Mouse (Mus musculus) forebrain, embryonic 14.5 days (tissue): ENCODE measurements around the gene Usp45. TPM values are rescaled to one million over a fixed set of nuclear protein-coding genes. Genes with fewer than 3 reads are reported as not detected.
A peak's percentile ranks its signal among the peaks of the same experiment; 100 is the strongest.

Source experiments
- ATAC-seq: fragments of 200-750 bp; cut with Nextera tagmentation; 2 replicates; pipeline ENCODE4 v1.8.0; 2017; ENCODE audit warnings: mild to moderate bottlenecking, moderate library complexity
- DNase-seq: peaks from one replicate; pipeline ENCODE4 v3.0.0-alpha.2; 2015; ENCODE audit warnings: low spot score
- H3K27ac ChIP-seq: fragments of 300-500 bp; sonication (generic); 2 replicates; pipeline ENCODE4 v1.5.1; 2014; ENCODE audit warnings: low read depth, mild to moderate bottlenecking, control low read depth, low read length, moderate library complexity
- H3K27me3 ChIP-seq: fragments of 300-500 bp; sonication (generic); replicated peaks from 2 replicates; pipeline ENCODE4 v1.6.1; 2014; ENCODE audit warnings: low read length, control low read depth, mixed read lengths; ENCODE audit not compliant: control insufficient read depth, insufficient read depth
- H3K36me3 ChIP-seq: fragments of 300-500 bp; sonication (generic); 2 replicates; pipeline ENCODE4 v1.6.1; 2014; ENCODE audit warnings: low read length, control low read depth; ENCODE audit not compliant: control insufficient read depth, insufficient read depth
- H3K4me1 ChIP-seq: fragments of 300-500 bp; sonication (generic); 2 replicates; pipeline ENCODE4 v1.6.1; 2014; ENCODE audit warnings: antibody characterized with exemption, low read length, control low read depth; ENCODE audit not compliant: control insufficient read depth, insufficient read depth
- H3K4me2 ChIP-seq: fragments of 300-500 bp; sonication (generic); 2 replicates; pipeline ENCODE4 v1.6.1; 2014; ENCODE audit warnings: mild to moderate bottlenecking, control low read depth, low read length
- H3K4me3 ChIP-seq: fragments of 300-500 bp; sonication (generic); 2 replicates; pipeline ENCODE4 v1.5.1; 2014; ENCODE audit warnings: low read depth, low read length, control low read depth
- H3K9ac ChIP-seq: fragments of 300-500 bp; sonication (generic); 2 replicates; pipeline ENCODE4 v1.6.1; 2014; ENCODE audit warnings: mild to moderate bottlenecking, low read length, control low read depth, moderate library complexity
- H3K9me3 ChIP-seq: fragments of 300-500 bp; sonication (generic); replicated peaks from 2 replicates; pipeline ENCODE4 v1.6.1; 2016; ENCODE audit warnings: low read length, control low read depth, mixed read lengths; ENCODE audit not compliant: control insufficient read depth
- WGBS: fragments of 180-500 bp; shearing (Covaris S2); extraction: QIAGEN DNeasy Blood & Tissue Kit; methylation state at CpG from one replicate; pipeline ENCODE4 v1.1.7; 2014; 5-methylcytosine and 5-hydroxymethylcytosine counted together
- polyA plus RNA-seq: library from polyadenylated mRNA; unstranded; fragments of >200 nt; fragmentation: Nextera tagmentation; extraction: Ambion mirVana; gene quantifications from 2 replicates; pipeline ENCODE4 v1.2.1, GENCODE M21; 2014

Usp45 gene
- polyA plus RNA-seq, 1 experiment from 2014 or later, result 8.7 TPM

DNA sequence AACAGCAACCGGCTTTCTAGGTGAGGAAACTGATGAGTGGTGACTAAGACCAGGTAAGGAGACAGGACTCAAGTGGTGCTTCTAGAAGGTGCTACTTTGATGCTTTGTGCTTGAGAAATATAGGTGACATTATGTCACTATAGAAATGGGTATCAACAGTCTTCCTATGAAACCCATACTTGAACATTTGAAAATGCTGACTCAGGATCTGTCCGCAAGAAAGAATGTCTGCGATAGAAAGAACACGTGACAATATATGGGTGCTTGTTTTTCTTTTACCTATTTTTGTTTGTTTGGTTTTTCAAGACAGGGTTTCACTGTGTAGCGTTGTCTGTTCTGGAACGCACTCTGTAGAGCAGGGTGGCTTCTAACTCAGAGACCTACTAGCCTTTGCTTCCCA, 45.7 kb downstream of the Usp45 start:
- Histone ChIP-seq H3K27ac (no peak overlapping the region), H3K36me3 (peaks cover 33% of the 10 kb centered on the region), H3K9ac (no peak overlapping the region), H3K4me3 (no peak overlapping the region), H3K9me3 (no peaks in the 10 kb centered on the region), H3K27me3 (no peaks in the 10 kb centered on the region), H3K4me2 (no peak overlapping the region), H3K4me1 (no peaks in the 10 kb centered on the region)
- ATAC-seq (no peak), DNase-seq (no peak)
- WGBS, result 91% methylated on average over 6 of the region's 6 CpGs

DNA sequence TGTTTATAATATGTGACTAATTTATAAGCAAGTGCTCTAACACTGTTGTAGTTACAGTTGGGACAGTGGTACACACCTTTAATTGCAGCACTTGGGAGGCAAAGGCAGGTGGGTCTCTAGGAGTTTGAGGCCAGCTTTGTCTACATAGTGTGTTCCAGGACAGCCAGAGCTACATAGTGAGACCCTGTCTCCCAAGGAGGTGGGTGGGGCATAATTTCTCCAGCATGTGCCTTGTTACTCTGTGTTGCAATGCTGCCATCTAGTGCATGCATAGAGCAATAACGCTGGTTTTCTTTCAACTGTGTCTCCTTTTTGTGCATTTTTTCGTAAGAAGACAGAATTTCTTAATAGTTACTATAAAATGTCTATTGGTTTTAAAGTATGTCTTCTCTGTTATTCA, 47.1 kb downstream of the Usp45 start:
- H3K9me3 ChIP-seq, result no peaks in the 10 kb centered on the region
- 38% methylated on average over 2 of the region's 2 CpGs for WGBS
- no peak overlapping the region for H3K4me3 ChIP-seq
- no peak overlapping the region for H3K27ac ChIP-seq
- peak; percentile 93 for ATAC-seq
- H3K9ac ChIP-seq, result no peak overlapping the region
- no peaks in the 10 kb centered on the region for H3K4me1 ChIP-seq
- peaks cover 42% of the 10 kb centered on the region for H3K36me3 ChIP-seq
- peak; percentile 92 for DNase-seq
- H3K27me3 ChIP-seq, result no peaks in the 10 kb centered on the region
- no peak overlapping the region for H3K4me2 ChIP-seq

GRCm38 (mm10) chr4:21826616-21827015, 59.7 kb downstream of the Usp45 start:
- WGBS, result 83% methylated on average over 2 of the region's 2 CpGs
- Histone ChIP-seq H3K27ac (no peak overlapping the region), H3K9ac (no peak overlapping the region), H3K4me1 (no peaks in the 10 kb centered on the region), H3K4me2 (no peak overlapping the region), H3K9me3 (no peaks in the 10 kb centered on the region), H3K27me3 (no peaks in the 10 kb centered on the region), H3K36me3 (peaks cover 33% of the 10 kb centered on the region), H3K4me3 (no peak overlapping the region)
- DNase-seq (no peak), ATAC-seq (no peak)

- DNase-seq (no peak), ATAC-seq (no peak)
- Histone ChIP-seq H3K27me3 (no peaks in the 10 kb centered on the region), H3K36me3 (peaks cover 28% of the 10 kb centered on the region), H3K4me2 (no peak overlapping the region), H3K4me1 (no peaks in the 10 kb centered on the region), H3K9me3 (no peaks in the 10 kb centered on the region), H3K4me3 (no peak overlapping the region), H3K9ac (no peak overlapping the region), H3K27ac (no peak overlapping the region)
- 94% methylated on average over 8 of the region's 8 CpGs for WGBS
Observed at GRCm38 (mm10) chr4:21832844-21833243, 65.9 kb downstream of the Usp45 start.

DNA sequence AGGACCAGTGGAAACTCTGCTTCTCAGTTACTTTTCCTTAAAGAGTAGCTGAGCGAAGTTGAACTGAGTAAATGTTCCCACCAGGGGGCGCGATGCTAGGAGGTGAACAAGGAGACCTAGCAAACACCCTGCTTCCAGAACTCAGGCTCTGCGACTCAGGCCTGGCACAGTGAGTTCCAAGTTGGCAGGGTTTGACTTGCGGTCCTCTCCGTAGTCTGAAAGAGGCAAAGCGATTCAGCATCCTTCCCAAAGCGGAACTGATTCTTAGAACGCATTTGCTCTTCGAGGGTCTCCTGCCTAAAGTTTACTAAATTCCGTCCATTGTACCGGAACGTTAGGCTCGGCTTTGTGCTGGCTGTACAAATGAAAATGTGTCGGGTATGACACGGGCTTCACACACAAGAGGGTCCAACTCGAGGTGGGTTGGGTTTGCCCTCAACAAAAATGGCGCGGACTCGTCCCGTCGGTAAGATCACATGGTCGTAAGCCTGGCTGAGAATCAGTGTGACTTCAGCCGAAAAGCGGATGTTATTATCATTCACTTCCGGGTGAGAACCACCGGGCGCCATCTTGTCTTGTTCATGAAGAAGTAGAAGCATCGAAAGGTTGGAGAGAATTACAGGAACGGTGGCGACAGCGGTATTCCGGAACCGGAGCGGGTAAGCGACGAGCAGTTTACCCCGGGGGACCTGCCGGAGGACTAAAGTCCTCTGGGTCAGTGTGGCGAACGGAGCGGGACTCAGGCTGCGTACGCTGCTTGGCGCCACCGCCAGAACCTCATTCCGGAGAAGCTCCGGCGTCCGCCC, 80.7 kb downstream of the Usp45 start, which contains the start of gene Pnisr:
Gene Pnisr (plus strand): TSS at position 103 of the 806 bp plus-strand sequence.
- Histone ChIP-seq H3K4me1 (peaks cover 13% of the 10 kb centered on the region), H3K9me3 (no peaks in the 10 kb centered on the region), H3K9ac (peak within 1 kb of the TSS; percentile 88), H3K4me3 (peak within 1 kb of the TSS; percentile 64), H3K27me3 (no peaks in the 10 kb centered on the region), H3K27ac (peak within 1 kb of the TSS; percentile 92), H3K36me3 (no peaks in the 10 kb centered on the region), H3K4me2 (peak within 1 kb of the TSS; percentile 61)
- peak; percentile 98 for ATAC-seq
- under 1% methylated on average over 50 of the region's 50 CpGs for WGBS
- peak; percentile 100 for DNase-seq

DNA sequence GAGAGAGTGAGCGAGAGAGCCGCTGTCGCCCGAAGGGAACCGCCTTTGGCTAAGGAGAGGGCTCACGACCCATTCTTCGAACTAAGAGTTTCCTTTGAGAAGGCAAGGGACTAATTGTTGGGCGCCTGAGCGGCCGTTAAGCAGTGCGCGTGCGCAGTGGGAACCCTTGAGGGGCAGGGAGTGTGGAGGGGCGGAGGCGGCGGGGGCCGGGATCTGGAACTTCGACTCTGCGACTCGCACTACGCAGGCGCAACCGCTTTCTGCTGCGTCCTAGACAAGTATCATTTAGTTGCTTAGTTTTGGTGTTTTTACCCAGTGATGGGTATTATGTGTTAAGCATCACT, 81.3 kb downstream of the Usp45 start:
- Histone ChIP-seq H3K27me3 (no peaks in the 10 kb centered on the region), H3K36me3 (no peaks in the 10 kb centered on the region), H3K4me2 (peak overlapping the region; percentile 61), H3K9ac (peak overlapping the region; percentile 88), H3K9me3 (no peaks in the 10 kb centered on the region), H3K4me3 (peak overlapping the region; percentile 64), H3K4me1 (peaks cover 13% of the 10 kb centered on the region), H3K27ac (peak overlapping the region; percentile 92)
- ATAC-seq, result peak; percentile 85
- DNase-seq, result peak; percentile 96
- 1% methylated on average over 24 of the region's 24 CpGs for WGBS

- Histone ChIP-seq H3K27me3 (no peaks in the 10 kb centered on the region), H3K4me2 (no peak overlapping the region), H3K27ac (no peak overlapping the region), H3K4me1 (no peaks in the 10 kb centered on the region), H3K4me3 (no peak overlapping the region), H3K9me3 (no peaks in the 10 kb centered on the region), H3K9ac (no peak overlapping the region), H3K36me3 (peaks cover 64% of the 10 kb centered on the region)
- ATAC-seq (no peak), DNase-seq (no peak)
- 36% methylated on average over 1 of the region's 1 CpGs for WGBS
Observed at GRCm38 (mm10) chr4:21857481-21857880, 90.5 kb downstream of the Usp45 start.

DNA sequence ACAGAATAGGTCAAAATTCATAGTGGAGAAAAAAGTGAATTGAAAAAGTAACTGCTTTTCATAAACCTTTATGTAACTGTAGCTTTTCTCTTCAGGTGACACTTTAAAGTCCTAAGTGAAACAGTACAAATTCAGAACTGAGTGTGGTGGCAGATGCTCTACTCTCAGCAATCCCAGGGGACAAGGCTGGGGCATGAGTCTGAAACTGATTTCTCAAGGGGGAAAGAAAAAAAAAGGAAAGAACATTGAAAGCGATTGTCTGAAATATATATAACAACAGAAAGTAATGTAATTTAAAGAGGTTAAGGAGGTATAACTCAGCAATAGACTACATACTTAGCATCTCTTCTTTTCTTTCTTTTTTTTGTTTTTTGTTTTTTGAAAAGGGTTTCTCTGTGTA, 98.3 kb downstream of the Usp45 start:
- no peaks in the 10 kb centered on the region for H3K9me3 ChIP-seq
- no peaks in the 10 kb centered on the region for H3K27me3 ChIP-seq
- H3K27ac ChIP-seq, result no peak overlapping the region
- H3K4me3 ChIP-seq, result no peak overlapping the region
- H3K36me3 ChIP-seq, result peaks cover 62% of the 10 kb centered on the region
- 100% methylated on average over 1 of the region's 1 CpGs for WGBS
- ATAC-seq (no peak), DNase-seq (no peak)
- no peak overlapping the region for H3K9ac ChIP-seq
- no peaks in the 10 kb centered on the region for H3K4me1 ChIP-seq
- no peak overlapping the region for H3K4me2 ChIP-seq

GRCm38 (mm10) chr4:21878776-21879175, 111.8 kb downstream of the Usp45 start:
- Histone ChIP-seq H3K36me3 (peaks cover 26% of the 10 kb centered on the region), H3K9me3 (no peaks in the 10 kb centered on the region), H3K4me2 (peak overlapping the region; percentile 48), H3K4me1 (no peaks in the 10 kb centered on the region), H3K9ac (peak overlapping the region; percentile 77; the same call in 1 of the 2 replicates), H3K27me3 (no peaks in the 10 kb centered on the region), H3K4me3 (peak overlapping the region; percentile 62), H3K27ac (no peak overlapping the region)
- WGBS, result 31% methylated on average over 6 of the region's 6 CpGs
- peak; percentile 4 for DNase-seq
- no peak for ATAC-seq
